Mouse (Mus musculus) left cerebral cortex, adult 9 months (tissue): ENCODE data around the gene Ldlrap1.

Experiments used
- DNase-seq, 2 experiments: peaks; one replicate each; pipeline ENCODE4 v3.0.0; 2022; ENCODE audit warnings: low spot score in 2 of 2

The Ldlrap1 gene

GRCm38 (mm10) chr4:134775234-134775944, 7.6 kb upstream of the Ldlrap1 start:
- no peak for DNase-seq

- no peak for DNase-seq
These were observed 6.3 kb upstream of the Ldlrap1 start for GRCm38 (mm10) chr4:134774126-134774525.

- no peak for DNase-seq
These were observed 5.2 kb upstream of the Ldlrap1 start for GRCm38 (mm10) chr4:134772805-134773674.

- no peak for DNase-seq
These were observed 2.1 kb upstream of the Ldlrap1 start for GRCm38 (mm10) chr4:134769891-134770290.

GRCm38 (mm10) chr4:134769081-134769811, 1.4 kb upstream of the Ldlrap1 start:
- DNase-seq: no peak

- DNase-seq: no peak
These were observed 533 bp upstream of the Ldlrap1 start for GRCm38 (mm10) chr4:134768226-134768888.

- DNase-seq: no peak
These were observed 859 bp downstream of the Ldlrap1 start for GRCm38 (mm10) chr4:134766904-134767425.

- no peak for DNase-seq
These were observed 1.5 kb downstream of the Ldlrap1 start for GRCm38 (mm10) chr4:134766277-134766676.

- DNase-seq: no peak
These were observed 3.5 kb downstream of the Ldlrap1 start for GRCm38 (mm10) chr4:134764333-134764732.

GRCm38 (mm10) chr4:134762360-134762759, 5.5 kb downstream of the Ldlrap1 start:
- DNase-seq: no peak

GRCm38 (mm10) chr4:134760793-134761201, 7.0 kb downstream of the Ldlrap1 start:
- DNase-seq: no peak

- no peak for DNase-seq
These were observed 7.5 kb downstream of the Ldlrap1 start for GRCm38 (mm10) chr4:134760281-134760680.

GRCm38 (mm10) chr4:134759564-134759963, 8.3 kb downstream of the Ldlrap1 start:
- DNase-seq: no peak

- DNase-seq: no peak
These were observed 8.9 kb downstream of the Ldlrap1 start for GRCm38 (mm10) chr4:134758922-134759321.

GRCm38 (mm10) chr4:134758367-134758766, 9.5 kb downstream of the Ldlrap1 start:
- DNase-seq: no peak

GRCm38 (mm10) chr4:134756953-134757352, 10.9 kb downstream of the Ldlrap1 start:
- no peak for DNase-seq

- DNase-seq: no peak
These were observed 12.9 kb downstream of the Ldlrap1 start for GRCm38 (mm10) chr4:134754941-134755340.

- DNase-seq: no peak
These were observed 13.5 kb downstream of the Ldlrap1 start for GRCm38 (mm10) chr4:134754371-134754770.

GRCm38 (mm10) chr4:134753516-134754261, 14.1 kb downstream of the Ldlrap1 start:
- no peak for DNase-seq

GRCm38 (mm10) chr4:134752911-134753426, 14.9 kb downstream of the Ldlrap1 start:
- no peak for DNase-seq
